Mouse (Mus musculus) urinary bladder, postnatal 14 days (tissue): Measurements from ENCODE around the gene Rnf186.
"Not testable (repeated sequence)": the region's sequence is repeated elsewhere in the genome, so short reads cannot be mapped to it uniquely, and the experiment has no call there.

Source experiments
- DNase-seq: peaks from one replicate; pipeline ENCODE4 v3.0.0; 2021; ENCODE audit warnings: low spot score

Gene Rnf186

GRCm38 (mm10) chr4:138972139-138972826 lies 5.4 kb downstream of the Rnf186 start:
- peak; percentile 75 for DNase-seq

GRCm38 (mm10) chr4:138972827-138973718 lies 6.2 kb downstream of the Rnf186 start, which contains the start of gene Tmco4:
Gene Tmco4 (plus strand): TSS chr4:138972888.
- DNase-seq = peak; percentile 80

- no peak for DNase-seq
These were observed 6.8 kb downstream of the Rnf186 start for GRCm38 (mm10) chr4:138973719-138974115.

GRCm38 (mm10) chr4:138974540-138974939 lies 7.6 kb downstream of the Rnf186 start:
- DNase-seq = not testable (repeated sequence)

- no peak for DNase-seq
These were observed 8.3 kb downstream of the Rnf186 start for GRCm38 (mm10) chr4:138975194-138975593.

GRCm38 (mm10) chr4:138976046-138976445 lies 9.1 kb downstream of the Rnf186 start:
- no peak for DNase-seq

- DNase-seq = no peak
These were observed 13.1 kb downstream of the Rnf186 start for GRCm38 (mm10) chr4:138980021-138980420.

- no peak for DNase-seq
These were observed 14.0 kb downstream of the Rnf186 start for GRCm38 (mm10) chr4:138980771-138981420.

GRCm38 (mm10) chr4:138983422-138983821 lies 16.5 kb downstream of the Rnf186 start:
- peak; percentile 51 for DNase-seq

GRCm38 (mm10) chr4:138984744-138985143 lies 17.8 kb downstream of the Rnf186 start:
- DNase-seq = no peak

- DNase-seq = no peak
These were observed 19.4 kb downstream of the Rnf186 start for GRCm38 (mm10) chr4:138986280-138986679.

- DNase-seq = no peak
These were observed 27.5 kb downstream of the Rnf186 start for GRCm38 (mm10) chr4:138994389-138994788.

GRCm38 (mm10) chr4:138996410-138996809 lies 29.5 kb downstream of the Rnf186 start:
- DNase-seq = no peak

GRCm38 (mm10) chr4:138997121-138997520 lies 30.2 kb downstream of the Rnf186 start:
- no peak for DNase-seq

- no peak for DNase-seq
These were observed 31.7 kb downstream of the Rnf186 start for GRCm38 (mm10) chr4:138998611-138999010.

GRCm38 (mm10) chr4:139001026-139001425 lies 34.1 kb downstream of the Rnf186 start:
- no peak for DNase-seq

GRCm38 (mm10) chr4:139001433-139001832 lies 34.5 kb downstream of the Rnf186 start:
- peak; percentile 19 for DNase-seq

- no peak for DNase-seq
These were observed 37.2 kb downstream of the Rnf186 start for GRCm38 (mm10) chr4:139004067-139004466.

GRCm38 (mm10) chr4:139005214-139005613 lies 38.3 kb downstream of the Rnf186 start:
- DNase-seq = no peak

GRCm38 (mm10) chr4:139007353-139007752 lies 40.4 kb downstream of the Rnf186 start:
- DNase-seq = no peak

- DNase-seq = no peak
These were observed 41.1 kb downstream of the Rnf186 start for GRCm38 (mm10) chr4:139007981-139008536.

- DNase-seq = peak; percentile 51
These were observed 44.3 kb downstream of the Rnf186 start for GRCm38 (mm10) chr4:139011201-139011702.
